Mouse (Mus musculus) embryo, embryonic 11 days (tissue): Measurements from ENCODE around the gene Slc12a6.

ENCODE experiments used
- DNase-seq: peaks from one replicate; pipeline ENCODE4 v3.0.0-alpha.2; 2015

The Slc12a6 gene

DNA sequence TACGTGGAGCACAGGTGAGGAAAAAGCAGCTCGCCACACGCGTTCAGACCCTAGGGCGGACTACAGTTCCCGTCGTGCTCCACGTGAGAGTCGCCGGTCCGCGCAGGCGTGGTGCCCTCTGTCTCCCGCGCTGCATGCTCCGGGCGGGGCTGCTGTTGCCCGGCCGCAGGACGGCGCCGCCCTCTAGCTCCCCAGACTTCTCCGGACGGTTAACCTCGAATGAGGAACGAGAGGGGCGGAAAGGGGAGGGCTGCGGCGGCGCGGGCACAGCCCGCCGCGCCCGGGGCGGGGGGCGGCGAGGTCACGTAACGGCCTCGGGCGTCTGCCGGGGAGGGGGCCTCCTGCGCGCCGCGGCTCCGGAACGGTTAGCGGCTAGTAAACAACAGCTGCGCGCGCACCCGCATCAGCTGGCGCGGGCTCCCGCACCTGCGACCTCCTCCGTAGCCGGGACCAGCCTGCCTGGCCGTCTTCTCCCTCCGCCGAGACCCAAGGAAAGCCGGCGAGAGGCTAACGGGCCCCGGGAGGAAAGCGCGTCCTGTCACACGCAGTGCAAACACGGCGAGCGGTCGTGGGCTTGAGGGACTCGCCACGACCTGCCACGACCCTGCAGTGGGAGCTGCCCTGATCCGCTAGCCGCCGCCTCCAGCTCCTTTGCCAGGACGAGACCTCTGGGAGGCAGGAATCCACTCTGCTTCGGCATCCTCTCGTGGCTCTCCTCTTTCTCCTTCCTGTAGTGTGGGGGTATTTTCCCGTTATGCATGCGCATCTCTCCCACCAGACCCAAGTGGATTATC is at the start of gene Slc12a6:
Gene Slc12a6 (plus strand): TSS at position 378 of the 794 bp plus-strand sequence.
- peak; percentile 94 for DNase-seq

DNA sequence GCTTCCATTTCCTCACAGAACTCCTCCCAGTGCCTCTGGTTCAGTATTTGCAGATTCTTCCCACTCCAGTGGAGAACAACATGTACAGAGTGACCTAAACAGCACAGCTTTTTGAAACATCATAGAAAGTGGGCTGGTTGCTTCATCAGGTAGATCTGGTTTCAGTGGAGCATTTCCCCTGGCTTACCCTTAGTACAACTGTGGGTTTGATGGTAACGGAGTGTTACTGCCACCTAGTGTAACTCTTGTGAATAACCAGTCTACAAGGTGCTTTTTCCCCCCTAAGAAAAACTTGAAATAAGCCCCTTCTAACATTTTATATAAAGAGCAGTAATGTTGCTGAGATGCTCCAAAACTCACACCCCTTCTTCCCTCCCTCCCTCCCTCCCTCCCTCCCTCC is 49.6 kb upstream of the Slc12a6 start:
- DNase-seq: peak; percentile 63

DNA sequence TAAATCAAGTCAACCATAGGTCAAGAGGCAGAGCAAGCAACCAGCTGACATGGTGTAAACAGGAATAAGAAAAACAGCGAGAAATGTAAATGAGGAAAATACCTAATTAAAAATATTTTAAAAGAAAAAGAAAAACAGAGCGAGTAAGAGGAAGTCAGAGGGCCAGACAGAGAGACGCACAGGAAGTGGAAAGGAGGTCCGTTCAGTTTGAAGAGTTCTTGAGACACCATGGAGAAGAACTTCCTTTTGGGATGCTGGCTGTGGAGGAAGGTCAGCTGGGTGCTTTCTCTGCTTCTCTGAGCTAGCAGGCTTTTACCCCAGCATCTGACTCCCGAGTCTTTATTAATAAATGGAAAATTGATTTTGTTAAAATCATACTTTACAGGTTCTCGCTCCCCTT is 48.0 kb upstream of the Slc12a6 start:
- DNase-seq: no peak

DNA sequence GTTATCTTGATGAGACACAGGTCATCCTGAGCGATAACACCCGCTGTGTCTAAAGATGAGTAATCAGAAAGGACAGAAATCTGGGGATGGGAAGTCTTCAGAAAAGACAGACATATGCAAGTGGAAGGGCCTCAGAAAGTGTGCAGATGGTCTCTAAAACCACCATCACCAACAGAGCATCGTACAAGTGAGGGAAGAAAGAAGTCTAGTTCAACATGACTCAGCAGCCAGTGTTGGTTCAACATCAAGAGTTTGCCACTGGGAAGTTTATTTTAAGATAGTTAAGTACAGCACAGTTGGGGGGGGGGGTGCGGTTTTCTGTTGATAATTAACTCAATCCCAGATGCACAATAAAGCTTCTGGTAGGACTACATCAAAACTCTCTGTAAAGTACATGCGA is 44.7 kb upstream of the Slc12a6 start:
- no peak for DNase-seq

DNA sequence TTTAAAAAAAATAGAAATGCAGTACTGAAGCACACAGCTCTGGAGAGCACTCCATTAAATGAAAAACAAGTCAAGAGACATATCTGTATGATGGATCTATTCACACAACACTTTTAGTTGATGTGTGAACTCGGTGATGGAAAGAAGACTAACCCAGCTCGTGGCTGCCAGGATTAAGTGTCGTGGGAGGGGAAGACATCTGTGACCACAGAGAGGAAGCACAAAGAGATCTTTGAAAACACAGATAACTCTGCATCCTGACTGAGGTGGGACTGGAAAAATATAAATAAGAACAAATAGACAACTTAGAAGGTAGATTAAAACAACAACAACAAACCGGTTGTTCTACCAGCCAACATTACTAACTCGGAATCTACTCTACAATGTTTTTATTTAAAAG is 43.0 kb upstream of the Slc12a6 start:
- DNase-seq: no peak

DNA sequence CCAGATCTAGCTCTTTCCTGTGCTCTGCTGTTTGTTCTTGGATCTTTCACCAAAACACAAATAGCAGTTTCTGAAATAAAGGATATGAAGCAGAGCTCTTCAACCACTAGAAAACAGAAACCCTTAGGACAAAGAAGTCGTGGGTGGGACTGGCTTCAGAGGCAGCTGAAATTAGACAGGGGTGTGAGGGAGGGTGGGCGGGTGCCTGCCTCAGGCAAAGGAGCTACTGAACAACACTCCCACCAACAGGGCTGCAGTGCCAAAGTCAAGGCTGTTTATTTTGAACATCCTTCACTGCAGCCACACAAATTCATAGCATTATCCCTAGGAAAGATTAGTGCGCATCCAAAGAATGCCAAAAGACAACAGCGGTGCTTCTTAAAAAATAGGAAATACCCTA is 41.3 kb upstream of the Slc12a6 start:
- DNase-seq: no peak

DNA sequence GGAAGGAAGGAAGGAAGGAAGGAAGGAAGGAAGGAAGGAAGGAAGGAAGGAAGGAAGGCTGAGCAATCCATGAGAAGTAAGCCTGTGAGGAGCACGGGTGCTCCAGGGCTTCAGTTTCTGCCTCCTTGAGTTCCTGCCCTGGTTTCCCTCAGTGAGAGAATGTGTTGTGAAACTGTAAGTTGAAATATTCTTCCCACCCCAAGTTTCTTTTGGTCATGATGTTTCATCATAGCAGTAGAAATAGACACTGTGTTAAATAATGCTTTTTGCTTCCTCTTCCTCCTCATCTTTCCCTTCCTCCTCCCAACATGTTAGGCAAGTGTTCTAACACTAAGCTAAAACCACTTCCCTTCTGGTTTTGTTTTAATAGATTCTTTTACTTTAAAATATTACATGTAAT is 33.0 kb upstream of the Slc12a6 start:
- no peak for DNase-seq

DNA sequence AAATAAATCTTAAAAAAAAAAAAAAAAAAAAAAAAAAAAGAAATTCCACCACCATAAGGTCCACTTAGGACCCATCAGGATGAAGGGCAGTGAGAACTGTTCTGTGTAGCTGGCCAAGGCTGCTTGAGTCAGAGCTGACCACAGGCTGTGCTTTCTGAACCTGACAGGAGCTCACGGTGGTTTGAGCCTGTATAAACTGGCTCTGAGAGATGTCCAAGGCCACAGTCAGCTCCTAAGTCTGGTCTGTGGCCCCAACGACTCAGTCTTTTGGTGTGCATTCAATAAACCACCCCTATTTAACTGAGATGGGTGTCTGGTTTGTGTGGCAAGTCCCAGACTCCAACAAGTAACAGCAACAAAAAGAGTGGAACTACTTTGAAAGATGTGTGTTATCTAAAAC is 29.0 kb upstream of the Slc12a6 start:
- no peak for DNase-seq

DNA sequence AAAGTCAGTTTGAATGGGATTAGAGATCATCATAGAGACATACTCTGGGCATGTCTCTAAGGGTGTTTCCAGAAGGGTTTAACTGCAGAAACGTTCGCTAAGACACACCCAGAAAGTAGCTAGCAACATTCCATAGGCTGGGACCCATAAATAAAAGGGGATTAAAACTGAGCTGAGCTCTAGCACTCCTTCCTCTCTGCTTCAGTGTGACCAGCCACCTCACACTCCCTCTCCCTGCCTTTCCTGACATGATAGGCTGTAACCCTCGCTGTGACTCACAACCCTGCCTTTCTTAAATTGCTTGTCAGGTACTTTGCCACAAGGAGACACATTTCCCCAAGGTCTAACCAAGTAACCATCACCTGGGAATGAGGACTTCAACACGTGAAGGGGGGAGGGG is 27.6 kb upstream of the Slc12a6 start:
- DNase-seq: no peak

DNA sequence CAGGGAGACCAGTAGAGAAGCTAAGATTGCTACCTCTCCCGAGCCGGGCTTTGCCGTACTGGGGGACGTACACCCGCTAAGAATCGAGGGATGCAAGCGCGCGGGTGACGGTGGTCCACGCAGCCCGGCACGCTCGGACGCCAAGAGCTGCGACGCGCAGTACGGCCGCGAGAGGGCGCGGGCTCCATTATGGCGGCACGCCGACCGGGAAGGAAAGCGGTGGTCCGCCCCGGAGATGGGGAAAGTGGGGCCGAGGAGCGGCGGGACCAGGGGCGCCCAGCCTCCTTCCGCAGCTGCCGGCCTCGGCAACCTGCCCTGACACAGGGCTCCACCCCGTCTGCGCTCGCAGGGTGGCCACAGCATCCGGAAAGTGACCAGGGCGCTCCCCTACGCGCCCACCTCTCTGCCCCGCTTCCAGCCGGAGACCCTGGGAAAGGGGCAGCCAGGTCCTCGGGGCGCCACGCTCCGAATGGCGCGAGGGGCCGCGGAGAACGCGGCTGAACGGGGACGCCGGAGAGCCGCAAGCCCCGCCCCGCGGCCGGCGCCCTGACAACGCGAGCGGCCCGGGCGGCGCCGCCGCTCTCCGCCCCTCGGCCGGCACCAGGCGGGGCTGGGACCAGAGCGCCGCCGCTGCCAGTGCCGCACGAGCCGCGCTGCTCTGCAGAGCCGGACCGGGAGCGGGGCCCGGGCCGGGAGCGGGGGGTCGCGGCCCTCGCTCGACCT is 26.3 kb upstream of the Slc12a6 start, which contains the start of gene Lpcat4:
Gene Lpcat4 (plus strand): TSS at position 257 of the 723 bp plus-strand sequence.
- peak; percentile 95 for DNase-seq

DNA sequence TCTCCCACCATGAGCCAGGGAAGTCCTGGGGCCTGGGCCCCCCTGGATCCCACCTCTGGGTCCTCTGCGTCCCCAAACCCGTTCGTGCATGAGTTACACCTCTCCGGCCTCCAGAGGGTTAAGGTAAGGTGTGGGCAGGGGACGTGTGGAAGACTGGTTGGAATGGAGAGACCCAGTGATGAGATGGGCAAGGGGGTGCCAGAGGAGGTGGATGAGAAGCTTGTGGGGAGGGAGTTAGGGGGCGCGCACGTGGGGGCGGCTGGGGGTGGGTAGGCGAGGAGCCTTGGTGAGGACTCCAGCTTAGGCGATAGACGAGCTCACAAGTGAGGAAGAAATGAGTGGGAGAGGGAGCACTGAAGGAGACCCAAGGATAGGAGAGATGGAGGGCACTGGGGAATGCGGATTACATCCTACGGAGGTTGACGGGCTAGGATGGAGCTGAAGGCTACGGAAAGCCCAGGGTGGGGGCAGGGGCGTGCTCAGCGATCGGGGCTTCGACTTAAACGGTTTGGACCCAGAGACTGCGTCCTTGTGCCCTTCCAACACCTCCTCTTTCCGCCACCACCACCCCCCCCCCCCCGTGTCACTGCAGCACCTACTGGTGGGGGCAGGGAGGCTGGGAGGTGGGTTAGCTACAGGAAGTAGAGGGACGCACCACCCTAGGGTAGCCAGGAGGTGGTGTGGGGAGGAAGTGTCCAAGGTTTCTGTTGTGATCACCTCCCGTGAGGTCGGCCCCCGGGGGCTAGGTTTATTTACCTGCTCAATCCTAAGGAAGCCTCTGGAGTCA is 25.5 kb upstream of the Slc12a6 start:
- peak; percentile 59 for DNase-seq

DNA sequence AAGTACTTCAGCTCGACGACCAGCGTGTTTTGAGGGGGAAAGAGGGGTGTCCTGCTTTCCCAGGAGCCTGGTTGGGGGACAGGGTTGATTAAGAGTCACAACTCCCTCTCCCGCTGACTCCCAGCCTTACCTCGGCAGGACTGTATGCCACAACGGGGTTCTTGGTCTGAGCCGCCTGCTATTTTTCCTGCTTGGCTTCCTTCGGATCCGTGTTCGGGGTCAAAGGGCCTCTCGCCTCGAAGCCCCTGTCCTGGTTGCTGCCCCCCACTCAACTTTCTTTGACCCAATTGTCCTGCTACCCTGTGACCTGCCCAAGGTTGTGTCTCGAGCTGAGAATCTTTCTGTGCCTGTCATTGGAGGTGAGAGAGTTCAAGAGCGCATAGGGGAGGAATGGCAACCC is 23.8 kb upstream of the Slc12a6 start:
- no peak for DNase-seq

DNA sequence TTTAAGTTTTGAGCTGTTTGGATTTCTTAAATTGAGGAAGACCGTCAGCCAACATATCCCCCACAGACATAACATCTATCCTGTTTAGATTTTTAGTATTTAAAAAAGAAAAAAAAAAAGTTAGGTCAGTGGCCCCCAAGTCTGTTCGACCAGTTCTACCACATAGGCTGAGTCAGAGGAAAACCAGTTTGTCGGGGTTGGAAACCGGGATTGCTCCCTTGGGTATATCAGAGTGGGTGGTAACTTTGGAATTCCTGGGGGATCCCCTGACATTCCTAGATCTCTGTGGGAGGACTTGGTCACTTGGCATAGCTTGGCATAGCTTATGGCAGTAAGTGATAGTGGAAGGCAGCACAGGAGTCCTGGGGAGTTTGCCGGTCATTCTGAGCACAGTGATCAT is 20.3 kb upstream of the Slc12a6 start:
- DNase-seq: no peak

DNA sequence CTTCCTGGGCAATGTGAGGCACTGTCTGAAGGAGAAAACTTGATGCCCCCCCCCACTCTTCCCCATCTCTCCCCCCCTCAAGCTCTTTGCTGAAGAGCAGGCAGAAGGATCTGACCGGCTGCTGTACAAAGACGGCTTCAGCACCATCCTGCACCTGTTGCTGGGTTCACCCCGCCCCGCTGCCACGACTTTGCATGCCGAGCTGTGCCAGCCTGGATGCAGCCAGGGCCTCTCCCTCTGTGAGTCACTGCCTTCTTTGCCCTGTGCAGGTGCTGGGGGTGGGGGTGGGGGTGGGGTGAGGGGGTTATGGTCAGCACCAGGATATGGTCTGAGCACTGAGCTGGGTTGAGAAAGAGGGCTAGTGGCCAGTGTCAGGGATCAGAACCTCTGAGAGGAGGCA is 19.4 kb upstream of the Slc12a6 start:
- no peak for DNase-seq

DNA sequence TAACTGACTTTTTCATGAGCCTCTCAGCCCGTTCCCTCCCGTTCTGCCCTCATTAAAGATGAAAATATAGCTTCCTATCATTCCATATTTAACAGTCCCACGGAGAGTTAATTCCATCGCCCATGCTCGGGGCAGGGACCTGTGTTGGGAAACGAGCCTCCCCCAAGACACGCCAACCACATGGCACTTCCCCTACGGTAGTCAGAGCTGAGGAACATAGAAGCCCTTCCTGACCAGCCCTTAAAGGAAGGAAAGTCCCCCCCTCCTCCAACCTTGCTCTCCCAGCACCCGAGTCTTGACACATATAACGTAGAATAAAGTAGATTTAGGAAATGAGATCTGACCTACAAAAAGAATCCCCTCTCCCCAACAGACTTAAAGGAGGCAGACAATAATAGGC is 18.3 kb upstream of the Slc12a6 start:
- no peak for DNase-seq

DNA sequence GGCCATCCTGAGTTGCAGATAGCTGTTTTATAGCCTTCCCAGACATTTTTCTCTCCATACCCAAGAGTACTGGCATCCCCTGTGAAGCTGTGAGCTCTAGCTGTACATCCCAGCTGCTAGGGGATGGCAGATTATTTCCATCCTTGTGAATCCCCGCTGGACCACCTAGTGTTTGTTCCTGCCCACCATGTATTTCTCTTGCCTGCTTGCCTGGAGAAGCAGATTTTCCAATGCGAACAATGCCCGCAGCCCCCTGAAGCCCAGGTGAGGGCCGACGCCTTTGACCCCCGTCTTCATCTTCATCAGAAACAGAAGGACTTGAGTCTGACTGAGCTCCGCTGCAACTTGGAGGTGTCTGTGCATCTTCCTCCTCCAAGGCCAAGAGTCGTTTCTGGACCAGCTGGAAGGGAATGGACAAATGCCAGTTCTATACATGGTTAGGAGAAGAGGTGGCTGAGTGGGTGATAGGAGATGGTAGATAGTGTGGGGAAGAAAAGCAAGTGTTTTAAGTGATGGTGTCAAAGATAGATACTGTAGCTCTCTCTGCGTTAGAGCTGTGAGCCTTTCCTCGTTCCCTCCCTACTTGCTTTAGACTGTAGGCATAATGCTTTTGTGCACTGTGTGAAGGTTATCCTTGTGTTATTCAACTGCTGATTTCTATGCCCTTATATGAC is 15.7 kb upstream of the Slc12a6 start:
- DNase-seq: no peak

DNA sequence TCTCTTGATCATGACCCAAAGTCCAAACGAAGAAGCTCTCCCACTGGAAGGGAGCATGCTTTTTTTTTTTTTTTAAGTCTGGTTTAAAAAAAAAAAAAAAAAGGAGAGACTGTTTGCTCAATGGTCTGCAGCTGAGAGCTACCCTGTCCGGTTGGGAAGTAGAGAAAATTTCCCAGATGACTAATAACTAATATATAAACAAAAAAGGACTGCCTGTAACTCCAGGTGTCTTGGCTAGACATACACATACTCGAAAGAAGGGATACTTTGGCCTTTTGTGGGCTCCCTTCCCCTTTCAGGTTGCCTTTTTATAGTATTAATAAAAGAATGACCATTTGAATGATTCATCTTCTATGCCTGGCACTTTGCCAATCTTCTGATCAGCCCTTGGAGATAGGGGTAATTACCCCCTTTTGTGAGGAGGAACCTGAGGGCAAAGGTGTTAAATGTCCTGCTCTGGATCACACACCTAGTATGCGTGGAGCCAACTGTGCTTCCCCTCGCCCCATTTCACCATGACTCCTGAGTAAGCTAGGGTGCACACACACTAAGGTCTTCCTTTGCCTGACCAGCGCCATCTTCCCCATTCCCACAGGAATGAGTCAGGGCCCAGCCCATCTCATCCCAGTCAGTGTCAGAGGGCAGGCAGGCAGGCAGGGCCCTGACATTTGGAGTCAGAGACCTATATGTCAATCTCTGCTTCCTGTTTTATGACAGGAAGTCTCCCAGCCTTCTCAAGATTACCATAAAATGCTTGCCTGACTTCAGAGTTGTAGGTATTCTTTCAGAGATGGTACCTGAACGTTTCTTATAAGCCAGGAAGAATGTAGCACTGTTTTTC is 10.7 kb upstream of the Slc12a6 start:
- no peak for DNase-seq

DNA sequence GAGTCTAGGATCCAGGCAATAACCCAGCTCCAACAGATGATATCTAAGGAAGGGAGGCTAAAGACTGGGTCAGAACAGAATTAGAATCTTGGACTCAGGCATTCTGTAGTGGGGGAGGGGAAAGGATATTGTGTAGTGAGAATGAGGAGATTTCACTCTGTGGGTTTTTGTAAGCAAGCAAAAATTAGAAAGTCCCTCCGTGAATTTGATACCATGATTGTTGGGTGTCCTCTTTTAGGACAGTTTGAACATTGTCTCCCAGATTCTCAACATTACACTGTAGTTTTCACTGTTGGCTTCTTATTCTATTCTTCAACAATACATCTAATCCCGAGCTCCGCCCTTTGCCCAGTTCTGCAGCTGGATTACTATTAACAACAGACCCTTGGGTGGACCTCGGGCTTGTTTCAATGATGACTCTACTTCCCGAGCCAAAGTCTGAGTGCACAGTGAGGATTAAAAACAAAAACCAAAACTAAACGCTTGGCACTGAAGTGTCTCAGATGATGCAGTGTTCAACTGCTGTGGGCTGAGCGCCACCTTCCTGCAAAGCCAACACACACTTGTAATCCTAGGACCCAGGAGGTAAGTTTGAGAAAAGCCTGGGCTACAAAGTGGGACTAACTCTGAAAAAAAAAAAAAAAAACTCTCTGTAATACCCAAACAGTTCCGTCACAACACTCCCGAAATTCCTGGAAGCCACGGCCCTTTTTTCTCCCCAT is 6.2 kb upstream of the Slc12a6 start, which contains the start of gene Nutm1:
Gene Nutm1 (minus strand): TSS at position 51 of the 722 bp plus-strand sequence.
- no peak for DNase-seq

DNA sequence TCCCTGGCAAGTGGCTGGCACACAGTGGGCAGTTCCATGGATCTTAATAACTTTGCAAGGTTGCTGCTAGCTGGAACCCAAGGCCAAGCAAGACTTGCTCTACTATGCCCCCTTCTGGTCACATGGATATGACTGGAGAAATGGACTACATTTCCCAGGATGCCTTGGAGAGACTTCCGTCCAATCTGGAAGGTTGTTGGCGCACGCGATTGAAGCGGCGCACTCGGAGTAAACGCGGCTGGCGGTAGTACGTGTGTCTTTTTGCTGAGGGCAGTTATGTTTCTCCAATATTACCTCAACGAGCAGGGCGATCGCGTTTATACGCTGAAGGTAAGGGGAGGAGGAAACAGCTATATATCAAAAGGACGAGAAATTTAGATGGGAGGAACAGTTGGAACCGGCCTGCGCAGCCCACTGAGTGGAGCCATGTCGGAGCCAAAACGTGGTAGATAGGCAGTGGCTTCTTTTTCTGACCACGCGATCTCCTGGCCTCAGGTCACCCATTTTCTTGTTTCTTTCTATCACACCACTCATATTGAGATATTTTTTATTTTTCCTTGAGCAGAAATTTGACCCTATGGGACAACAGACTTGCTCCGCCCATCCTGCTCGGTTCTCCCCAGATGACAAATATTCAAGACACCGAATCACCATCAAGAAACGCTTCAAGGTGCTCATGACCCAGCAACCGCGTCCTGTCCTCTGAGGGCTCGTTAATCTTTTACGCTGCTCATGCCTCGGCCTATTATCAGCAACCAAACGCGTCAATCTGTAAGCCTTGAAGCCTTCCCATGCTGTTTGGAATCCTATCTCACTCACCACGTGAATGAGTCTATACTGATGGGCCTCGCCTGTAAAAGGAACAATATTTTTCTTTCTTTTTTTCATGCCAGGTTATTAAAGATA is 3.6 kb upstream of the Slc12a6 start, which contains the start of gene Nop10:
Gene Nop10 (plus strand): TSS at position 179 of the 906 bp plus-strand sequence.
- peak; percentile 94 for DNase-seq

DNA sequence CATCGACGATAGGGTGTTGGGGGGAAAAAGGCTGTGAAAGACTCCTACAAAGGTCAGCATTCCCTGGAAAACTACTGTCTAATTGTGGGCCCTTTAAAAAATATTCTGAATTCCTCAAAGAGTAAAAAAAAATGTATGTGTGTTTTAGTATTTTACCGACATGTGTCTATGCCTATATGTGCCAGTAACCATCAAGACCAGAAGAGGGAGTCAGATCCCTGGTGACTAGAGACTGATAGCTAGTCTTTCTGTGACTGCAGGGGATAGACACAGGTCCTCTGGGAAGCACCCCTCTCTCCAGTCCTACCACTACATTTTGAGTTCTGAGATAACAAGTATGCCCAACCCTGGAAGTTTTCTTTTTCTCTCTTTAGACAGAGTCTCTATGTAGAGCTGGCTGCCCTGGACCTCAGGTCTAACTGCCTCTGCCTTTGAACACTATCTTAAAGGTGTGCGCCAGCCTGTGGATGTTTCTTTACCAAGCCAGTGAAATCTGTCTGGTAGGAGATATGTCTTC is 2.8 kb upstream of the Slc12a6 start:
- DNase-seq: no peak
